In the genomic region with DNA sequence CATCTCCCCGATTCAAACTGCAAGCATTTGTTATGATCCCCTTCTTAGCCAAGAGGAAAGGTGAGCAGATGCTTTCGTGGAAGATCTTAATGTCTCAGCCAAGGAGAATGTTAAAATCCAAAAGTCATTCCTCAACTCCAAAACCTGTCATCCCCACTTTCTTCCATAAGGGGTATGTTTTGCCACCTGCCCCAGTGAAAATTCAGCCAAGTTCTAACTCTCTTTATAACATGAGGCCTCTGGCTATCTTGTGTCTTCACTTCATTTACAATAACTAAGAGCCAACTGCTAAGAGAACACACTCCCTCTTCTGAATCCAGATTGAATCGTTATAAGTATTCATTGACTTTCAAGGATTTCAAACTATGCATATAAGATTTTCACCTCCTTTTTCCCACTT, we compare ENCODE assay signal across 28 mouse cellular contexts.
"Had no signal": no experiment of that assay in that cellular context is flagged by ENCODE, and none has a peak within 500 bp of the region (broad histone marks: within the 10 kb centered on the region; RNA-seq: fewer than 3 reads in every experiment).

No protein-coding gene starts in this region.

- ATAC-seq: forebrain, embryonic 13.5 days; forebrain, embryonic 14.5 days; forebrain, embryonic 16.5 days had no signal

- H3K4me2 ChIP-seq: embryonic facial prominence, embryonic 12.5 days; embryonic facial prominence, embryonic 13.5 days; embryonic facial prominence, embryonic 15.5 days; forebrain, embryonic 12.5 days; forebrain, embryonic 13.5 days; heart, embryonic 11.5 days had no signal

- H3K27ac ChIP-seq: embryonic facial prominence, embryonic 10.5 days; embryonic facial prominence, embryonic 12.5 days; embryonic facial prominence, embryonic 13.5 days; embryonic facial prominence, embryonic 15.5 days; forebrain, embryonic 10.5 days; forebrain, embryonic 12.5 days; forebrain, embryonic 13.5 days; gastrocnemius, adult 2 months; heart, adult 2 months; heart, embryonic 10.5 days had no signal

- H3K9me3 ChIP-seq: embryonic facial prominence, embryonic 10.5 days; embryonic facial prominence, embryonic 12.5 days; embryonic facial prominence, embryonic 13.5 days; embryonic facial prominence, embryonic 15.5 days; forebrain, embryonic 10.5 days; forebrain, embryonic 12.5 days; forebrain, embryonic 13.5 days; heart, embryonic 10.5 days had no signal

- H3K9ac ChIP-seq: embryonic facial prominence, embryonic 12.5 days; embryonic facial prominence, embryonic 13.5 days; embryonic facial prominence, embryonic 15.5 days; forebrain, embryonic 12.5 days; forebrain, embryonic 13.5 days had no signal

- H3K4me1 ChIP-seq: embryonic facial prominence, embryonic 10.5 days; embryonic facial prominence, embryonic 12.5 days; embryonic facial prominence, embryonic 13.5 days; embryonic facial prominence, embryonic 15.5 days; forebrain, embryonic 10.5 days; forebrain, embryonic 12.5 days; forebrain, embryonic 13.5 days; heart, embryonic 10.5 days had no signal

- H3K4me3 ChIP-seq: embryonic facial prominence, embryonic 10.5 days; embryonic facial prominence, embryonic 12.5 days; embryonic facial prominence, embryonic 13.5 days; embryonic facial prominence, embryonic 15.5 days; erythroblast, embryonic 14.5 days; forebrain, embryonic 10.5 days; forebrain, embryonic 12.5 days; forebrain, embryonic 13.5 days; gastrocnemius, adult 2 months; heart, adult 2 months; heart, embryonic 10.5 days had no signal

- DNase-seq: cerebellum, adult 8-10 months; cerebellum, adult 9-10 months; cerebellum, adult 9-11 months; cerebellum, postnatal 10 days; cerebellum, postnatal 14 days; cerebellum, postnatal 25 days; cerebellum, postnatal 36 days; embryo, embryonic 11 days; gastrocnemius, adult 2 months; gastrocnemius, postnatal 10 days; gastrocnemius, postnatal 14 days; gastrocnemius, postnatal 25 days; gastrocnemius, postnatal 36 days; heart, adult 11 months; heart, adult 18-20 months; heart, adult 2 months had no signal

- H3K36me3 ChIP-seq: embryonic facial prominence, embryonic 10.5 days; embryonic facial prominence, embryonic 12.5 days; embryonic facial prominence, embryonic 13.5 days; embryonic facial prominence, embryonic 15.5 days; forebrain, embryonic 10.5 days; forebrain, embryonic 12.5 days; heart, embryonic 10.5 days had no signal

- H3K27me3 ChIP-seq: embryonic facial prominence, embryonic 12.5 days; embryonic facial prominence, embryonic 13.5 days; embryonic facial prominence, embryonic 15.5 days; forebrain, embryonic 12.5 days; forebrain, embryonic 13.5 days had no signal
